Mouse (Mus musculus) E14TG2a.4 (cell line): ENCODE data around the gene Ehd1.

Experiments
- CTCF ChIP-seq: conservative IDR thresholded peaks from 2 replicates; pipeline ENCODE4 v1.5.1; 2014; ENCODE audit warnings: low read length
- NANOG ChIP-seq: IDR thresholded peaks from 2 replicates; pipeline ENCODE4 v1.6.1; 2014; ENCODE audit warnings: borderline replicate concordance, low read length, mixed read lengths

DNA sequence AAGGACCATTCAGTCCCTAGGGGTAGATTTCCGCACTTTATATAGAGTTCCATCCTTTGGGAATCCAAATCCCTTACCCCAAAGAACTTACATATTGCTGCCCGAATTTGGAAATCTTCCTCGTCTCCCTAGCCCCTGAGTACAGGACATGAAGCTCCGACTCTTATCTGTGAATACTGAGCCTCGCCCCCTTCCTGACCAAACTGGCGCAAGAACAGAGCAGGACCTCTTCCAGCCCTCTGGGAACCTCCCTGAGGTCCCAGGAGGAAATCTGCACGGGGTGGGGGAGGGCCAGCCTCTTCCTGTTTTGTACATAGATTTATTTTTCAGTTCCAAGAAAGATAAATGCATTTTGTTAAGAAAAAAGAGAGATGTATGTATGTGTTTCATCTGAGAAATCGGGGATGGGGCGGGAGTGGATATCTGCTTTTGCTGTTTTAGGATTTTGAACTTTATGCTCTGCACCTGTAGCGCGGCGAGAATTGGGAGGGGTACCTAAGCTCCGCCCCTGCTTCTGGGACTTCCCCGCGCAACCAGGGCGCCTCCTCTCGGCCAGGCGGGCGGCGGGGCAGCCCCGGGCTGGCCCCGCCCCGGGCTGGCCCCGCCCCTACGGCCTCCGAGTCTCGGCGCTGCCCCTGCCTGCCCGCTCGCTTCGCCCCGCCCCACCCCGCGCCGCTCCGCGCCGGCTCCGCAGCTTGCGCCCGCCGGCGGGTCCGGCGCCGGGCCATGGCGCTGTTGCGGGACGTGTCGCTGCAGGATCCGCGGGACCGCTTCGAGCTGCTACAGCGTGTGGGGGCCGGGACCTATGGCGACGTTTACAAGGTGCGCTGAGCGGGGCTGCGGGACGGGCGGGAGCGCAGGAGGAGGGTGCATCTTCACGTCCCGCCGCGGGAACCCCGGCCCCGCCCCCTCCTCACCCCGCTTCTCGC, 64.3 kb downstream of the Ehd1 start, which contains the start of gene Map4k2:
- TF ChIP-seq CTCF (no peak), NANOG (no peak)
